Mouse (Mus musculus): ENCODE measurements around the gene Snx9.

GRCm38 (mm10) chr17:5863745-5864144 is 22.6 kb downstream of the Snx9 start:
- TF ChIP-seq CTCF (IDR thresholded peaks at IDR 0.05; ENCODE audit: low read depth) (no peak), EP300 (IDR thresholded peaks at IDR 0.05; ENCODE audit: low read depth) (no peak)

Measured in liver, embryonic 14.5 days (tissue).